Mouse (Mus musculus) erythroblast, embryonic 14.5 days (primary cell): ENCODE data around the gene Fundc1.

Experiments
- GATA1 ChIP-seq: IDR thresholded peaks from 2 replicates; pipeline ENCODE4 v1.6.1; 2012; ENCODE audit warnings: low read length, inconsistent platforms, mixed read lengths
- TAL1 ChIP-seq: IDR thresholded peaks from 3 replicates; pipeline ENCODE4 v1.6.1; 2012; ENCODE audit warnings: low read length, inconsistent platforms, mixed read lengths

- TF ChIP-seq GATA1 (no peak), TAL1 (no peak)
These were observed 7.4 kb downstream of the Fundc1 start for GRCm38 (mm10) chrX:17564732-17565131.
